Mouse (Mus musculus): ENCODE data around the gene Pxylp1.

- TF ChIP-seq CTCF (IDR thresholded peaks at IDR 0.05) = no peak
- TF ChIP-seq EP300 (IDR thresholded peaks at IDR 0.05) = no peak
Measured at GRCm38 (mm10) chr9:96837781-96838420, 54.6 kb downstream of the Pxylp1 start.
